Mouse (Mus musculus): Measurements from ENCODE around the gene B9d2. TPM values are rescaled to one million over a fixed set of nuclear protein-coding genes. Genes with fewer than 3 reads are reported as not detected.

Gene B9d2
- polyA plus RNA-seq, 1 experiment from 2014 or later = 26.8 TPM

DNA sequence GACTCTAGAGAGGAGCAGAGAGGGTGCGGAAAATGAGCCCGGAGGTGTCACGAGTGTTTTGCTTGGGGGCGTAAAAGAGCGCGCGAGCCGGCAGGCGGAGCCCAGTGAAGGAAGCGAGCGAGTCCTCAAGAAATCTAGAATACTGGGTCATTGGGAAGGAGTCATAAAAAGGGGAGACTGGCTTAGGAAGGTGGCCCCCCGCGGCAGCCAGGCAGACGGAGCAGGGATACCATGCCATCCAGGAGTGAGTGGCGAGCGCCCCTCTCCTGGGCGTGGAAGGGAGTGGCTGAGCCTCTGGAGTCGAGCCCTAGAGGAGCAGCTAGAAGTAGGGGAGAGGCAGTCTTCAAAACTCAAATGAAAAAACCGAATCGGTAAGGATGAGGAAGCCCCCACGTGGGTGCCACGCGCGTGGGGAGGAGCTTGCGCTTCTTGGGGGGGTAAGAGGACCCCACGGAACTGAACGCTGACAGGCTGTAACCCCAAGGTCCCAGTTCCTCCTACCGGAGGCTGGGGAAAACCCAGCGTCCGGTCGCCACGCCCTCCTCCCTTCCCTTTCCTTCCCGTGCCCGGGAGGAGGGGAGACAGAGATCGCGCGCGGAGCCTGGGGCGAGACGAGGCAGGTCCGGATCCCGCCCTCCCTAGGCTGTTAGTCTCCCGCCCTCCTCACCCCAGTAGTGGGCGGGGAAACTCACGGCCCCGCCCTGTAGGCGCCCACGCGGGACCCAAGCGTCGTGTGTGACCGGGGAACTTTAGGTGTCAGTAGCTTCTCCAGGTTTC is 8.4 kb downstream of the B9d2 start:
- 0% methylated on average over 50 of the region's 52 CpGs for WGBS
- Histone ChIP-seq H3K9me3 (no peaks in the 10 kb centered on the region), H3K27me3 (peaks cover 26% of the 10 kb centered on the region), H3K4me2 (peak overlapping the region; percentile 95), H3K9ac (peak overlapping the region; percentile 69), H3K4me1 (peaks cover 35% of the 10 kb centered on the region), H3K27ac (peak overlapping the region; percentile 92), H3K36me3 (no peaks in the 10 kb centered on the region), H3K4me3 (peak overlapping the region; percentile 72)
- ATAC-seq (ENCODE audit: borderline replicate concordance, extremely low read depth, low FRiP score, low TSS enrichment) = peak; percentile 50; the same call in 1 of the 2 replicates

DNA sequence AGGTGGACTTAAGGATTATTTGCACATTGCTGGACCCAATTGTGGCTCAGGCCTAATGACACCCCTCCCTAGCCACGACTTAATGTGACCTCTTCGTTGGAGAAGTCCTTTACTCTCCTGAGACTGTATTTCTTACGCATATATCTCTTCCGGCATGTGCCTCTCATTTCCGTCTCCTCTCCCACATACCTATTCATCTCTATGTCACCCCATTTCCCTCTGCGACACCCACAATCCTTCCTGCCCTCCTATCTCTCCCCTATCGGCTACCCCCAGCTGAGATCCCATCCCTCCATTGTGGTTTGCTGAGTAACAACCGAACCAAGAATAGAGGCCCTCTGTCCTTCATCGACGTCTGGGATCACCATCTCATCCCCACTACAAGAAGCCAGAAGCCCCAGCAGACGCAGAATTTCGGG is 9.0 kb downstream of the B9d2 start:
- Histone ChIP-seq H3K9ac (peak overlapping the region; percentile 69; the same call in 1 of the 2 replicates), H3K27ac (peak overlapping the region; percentile 68), H3K9me3 (no peaks in the 10 kb centered on the region), H3K4me1 (peaks cover 35% of the 10 kb centered on the region), H3K4me3 (peak overlapping the region; percentile 72), H3K4me2 (peak overlapping the region; percentile 95), H3K27me3 (peaks cover 26% of the 10 kb centered on the region), H3K36me3 (no peaks in the 10 kb centered on the region)
- no peak for ATAC-seq (ENCODE audit: borderline replicate concordance, extremely low read depth, low FRiP score, low TSS enrichment)
- WGBS = 5% methylated on average over 12 of the region's 12 CpGs

DNA sequence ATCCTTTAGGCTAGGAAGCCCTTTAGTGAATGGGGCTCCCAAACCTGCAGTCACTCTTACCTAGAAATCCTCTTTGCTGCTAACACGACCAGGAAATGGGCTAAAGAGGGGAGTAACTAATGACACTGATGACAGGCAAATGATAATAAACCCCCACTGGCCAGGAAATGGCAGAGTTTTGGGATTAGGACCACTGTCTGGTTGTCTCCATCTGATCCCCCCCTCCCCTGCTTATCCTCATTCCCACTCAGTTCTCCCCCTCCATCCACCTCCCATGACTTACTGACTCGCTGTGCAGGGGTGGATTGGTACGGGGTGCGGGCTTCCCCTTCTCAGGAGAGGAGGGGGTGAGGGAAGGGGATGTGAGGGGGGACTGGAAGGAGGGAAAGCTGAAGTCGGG is 9.5 kb downstream of the B9d2 start:
- Histone ChIP-seq H3K36me3 (no peaks in the 10 kb centered on the region), H3K4me2 (peak overlapping the region; percentile 95), H3K4me1 (peaks cover 35% of the 10 kb centered on the region), H3K4me3 (peak overlapping the region; percentile 72), H3K9me3 (no peaks in the 10 kb centered on the region), H3K27me3 (peaks cover 26% of the 10 kb centered on the region), H3K9ac (no peak overlapping the region; the same call in 1 of the 2 replicates), H3K27ac (peak overlapping the region; percentile 68; the same call in 1 of the 2 replicates)
- 25% methylated on average over 5 of the region's 5 CpGs for WGBS
- ATAC-seq (ENCODE audit: borderline replicate concordance, extremely low read depth, low FRiP score, low TSS enrichment) = no peak

DNA sequence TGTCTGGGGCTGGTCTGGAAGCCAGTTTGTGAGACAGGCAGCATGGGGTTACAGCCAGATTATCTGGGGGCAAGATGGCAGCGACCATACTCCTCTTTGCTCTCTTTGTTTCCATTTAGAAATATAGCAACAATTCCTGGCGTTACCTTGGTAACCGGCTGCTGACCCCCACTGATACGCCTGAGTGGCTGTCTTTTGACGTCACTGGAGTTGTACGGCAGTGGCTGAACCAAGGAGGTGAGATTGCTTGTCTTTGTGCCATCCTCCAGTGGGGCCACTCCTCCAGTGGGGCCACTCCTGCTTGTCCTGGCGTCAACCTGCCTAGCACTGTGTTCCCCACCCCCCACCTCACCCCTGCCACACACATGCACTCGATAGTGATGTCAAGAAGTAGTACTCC is 13.5 kb downstream of the B9d2 start:
- Histone ChIP-seq H3K4me2 (no peak overlapping the region), H3K9me3 (no peaks in the 10 kb centered on the region), H3K9ac (no peak overlapping the region), H3K27me3 (0 out of 2 replicates have a peak, but pooled peaks cover 12% of the 10 kb centered on the region), H3K4me1 (peaks cover 11% of the 10 kb centered on the region), H3K36me3 (no peaks in the 10 kb centered on the region), H3K27ac (no peak overlapping the region), H3K4me3 (no peak overlapping the region)
- WGBS = 59% methylated on average over 8 of the region's 8 CpGs
- no peak for ATAC-seq (ENCODE audit: borderline replicate concordance, extremely low read depth, low FRiP score, low TSS enrichment)

DNA sequence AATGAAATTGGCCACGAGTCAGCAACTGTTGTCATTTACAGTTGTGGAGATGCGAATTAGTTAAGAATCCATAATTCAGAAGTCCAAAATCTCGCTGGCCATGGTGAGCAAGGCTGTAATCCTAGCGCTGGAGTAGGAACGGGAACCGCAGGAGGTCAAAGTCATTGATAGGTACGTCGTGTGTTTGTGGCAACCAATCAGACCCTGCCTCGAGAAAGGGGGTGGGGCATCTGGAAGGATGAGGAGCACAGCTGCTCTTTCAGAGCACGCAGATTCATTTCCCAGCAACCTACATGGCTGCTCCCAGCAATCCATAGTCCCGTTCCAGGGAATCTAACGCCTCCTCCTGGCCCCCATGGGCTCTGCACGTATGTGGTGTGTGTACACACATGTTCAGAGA is 19.3 kb downstream of the B9d2 start:
- H3K9ac ChIP-seq = no peak overlapping the region
- H3K4me3 ChIP-seq = no peak overlapping the region
- no peak for ATAC-seq (ENCODE audit: borderline replicate concordance, extremely low read depth, low FRiP score, low TSS enrichment)
- peaks cover 11% of the 10 kb centered on the region for H3K27me3 ChIP-seq
- WGBS = 48% methylated on average over 13 of the region's 13 CpGs
- H3K9me3 ChIP-seq = no peaks in the 10 kb centered on the region; the same call in 1 of the 2 replicates
- H3K4me2 ChIP-seq = no peak overlapping the region
- peaks cover 13% of the 10 kb centered on the region for H3K4me1 ChIP-seq
- peaks cover 9% of the 10 kb centered on the region; the same call in 1 of the 2 replicates for H3K36me3 ChIP-seq
- no peak overlapping the region for H3K27ac ChIP-seq

DNA sequence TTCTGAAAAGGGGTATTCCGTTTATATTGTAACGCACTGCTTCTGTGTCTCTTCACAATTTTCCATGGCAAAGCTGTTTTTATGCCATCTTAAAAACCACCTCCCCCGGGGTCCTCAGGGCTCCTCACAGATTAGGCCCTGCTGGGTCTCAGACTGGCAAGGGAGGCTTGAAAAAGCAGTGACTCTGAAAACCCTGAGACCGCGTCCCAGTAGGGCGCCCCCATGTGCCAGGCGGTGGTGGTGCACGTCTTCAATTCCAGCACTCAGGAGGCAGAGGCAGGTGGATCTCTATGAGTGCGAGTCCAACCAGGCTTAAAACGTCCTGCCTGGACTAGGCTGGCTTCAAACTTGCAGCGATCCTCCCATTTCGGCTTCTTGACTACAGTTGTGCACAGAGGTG is 20.2 kb downstream of the B9d2 start:
- H3K36me3 ChIP-seq = peaks cover 9% of the 10 kb centered on the region; the same call in 1 of the 2 replicates

DNA sequence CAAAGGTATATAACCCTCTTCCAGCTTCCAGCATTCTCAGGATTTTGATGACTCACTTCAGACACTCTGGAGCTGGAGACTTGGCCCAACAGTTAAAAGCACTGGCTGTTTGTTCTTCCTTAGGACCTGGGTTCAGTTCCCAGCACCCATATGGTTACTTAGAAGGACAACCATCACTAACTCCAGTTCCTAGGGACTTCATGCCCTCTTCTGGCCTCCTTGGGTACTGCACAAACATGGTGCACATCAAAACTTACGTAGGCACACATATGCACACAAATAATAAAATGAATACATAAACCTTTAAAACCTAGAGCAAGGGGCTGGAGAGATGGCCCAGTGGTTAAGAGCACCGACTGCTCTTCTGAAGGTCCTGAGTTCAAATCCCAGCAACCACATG is 21.8 kb downstream of the B9d2 start:
- WGBS = 94% methylated on average over 2 of the region's 2 CpGs

More for the DNA sequence above, 20.2 kb downstream of the B9d2 start:
- Histone ChIP-seq H3K4me3 (no peak overlapping the region), H3K9ac (no peak overlapping the region), H3K9me3 (no peaks in the 10 kb centered on the region; the same call in 1 of the 2 replicates), H3K4me2 (no peak overlapping the region), H3K27me3 (peaks cover 11% of the 10 kb centered on the region), H3K4me1 (peaks cover 22% of the 10 kb centered on the region), H3K27ac (no peak overlapping the region)
- no peak for ATAC-seq (ENCODE audit: borderline replicate concordance, extremely low read depth, low FRiP score, low TSS enrichment)
- 74% methylated on average over 12 of the region's 12 CpGs for WGBS

DNA sequence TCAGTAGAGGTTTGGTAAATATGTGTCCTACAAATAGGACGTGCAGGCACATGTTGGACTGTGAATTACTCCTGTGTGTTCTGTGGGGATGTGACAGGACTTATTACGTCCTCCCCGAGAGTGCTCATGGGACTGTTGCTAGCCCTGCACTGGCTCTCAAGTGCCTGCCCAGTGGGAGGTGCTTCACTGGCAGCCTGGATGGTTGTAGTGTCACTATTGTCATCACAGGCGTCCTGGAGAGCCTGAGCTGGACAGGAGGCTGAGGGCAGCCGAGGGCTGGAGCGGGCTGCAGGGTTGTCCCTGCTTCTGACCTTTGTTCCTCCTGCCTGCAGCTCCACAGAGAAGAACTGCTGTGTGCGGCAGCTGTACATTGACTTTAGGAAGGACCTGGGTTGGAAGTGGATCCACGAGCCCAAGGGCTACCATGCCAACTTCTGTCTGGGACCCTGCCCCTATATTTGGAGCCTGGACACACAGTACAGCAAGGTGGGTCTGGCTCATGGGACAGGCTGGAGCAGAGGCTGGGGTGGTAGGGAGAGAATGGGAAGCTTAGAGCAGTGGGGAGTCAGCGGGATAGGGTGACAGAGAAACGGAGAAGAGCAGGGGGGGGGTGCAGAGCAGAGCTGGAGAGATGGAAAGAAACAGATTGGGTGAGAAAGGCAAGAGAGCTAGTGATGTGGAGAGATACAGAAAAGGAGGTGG is 23.4 kb downstream of the B9d2 start:
- Histone ChIP-seq H3K27ac (no peak overlapping the region), H3K4me1 (peaks cover 45% of the 10 kb centered on the region), H3K9me3 (no peaks in the 10 kb centered on the region; the same call in 1 of the 2 replicates)

More for the DNA sequence above, 21.8 kb downstream of the B9d2 start:
- Histone ChIP-seq H3K9ac (no peak overlapping the region), H3K27ac (no peak overlapping the region), H3K27me3 (peaks cover 11% of the 10 kb centered on the region), H3K4me1 (peaks cover 38% of the 10 kb centered on the region), H3K4me3 (no peak overlapping the region), H3K4me2 (no peak overlapping the region), H3K9me3 (no peaks in the 10 kb centered on the region; the same call in 1 of the 2 replicates), H3K36me3 (peaks cover 9% of the 10 kb centered on the region; the same call in 1 of the 2 replicates)
- ATAC-seq (ENCODE audit: borderline replicate concordance, extremely low read depth, low FRiP score, low TSS enrichment) = no peak

DNA sequence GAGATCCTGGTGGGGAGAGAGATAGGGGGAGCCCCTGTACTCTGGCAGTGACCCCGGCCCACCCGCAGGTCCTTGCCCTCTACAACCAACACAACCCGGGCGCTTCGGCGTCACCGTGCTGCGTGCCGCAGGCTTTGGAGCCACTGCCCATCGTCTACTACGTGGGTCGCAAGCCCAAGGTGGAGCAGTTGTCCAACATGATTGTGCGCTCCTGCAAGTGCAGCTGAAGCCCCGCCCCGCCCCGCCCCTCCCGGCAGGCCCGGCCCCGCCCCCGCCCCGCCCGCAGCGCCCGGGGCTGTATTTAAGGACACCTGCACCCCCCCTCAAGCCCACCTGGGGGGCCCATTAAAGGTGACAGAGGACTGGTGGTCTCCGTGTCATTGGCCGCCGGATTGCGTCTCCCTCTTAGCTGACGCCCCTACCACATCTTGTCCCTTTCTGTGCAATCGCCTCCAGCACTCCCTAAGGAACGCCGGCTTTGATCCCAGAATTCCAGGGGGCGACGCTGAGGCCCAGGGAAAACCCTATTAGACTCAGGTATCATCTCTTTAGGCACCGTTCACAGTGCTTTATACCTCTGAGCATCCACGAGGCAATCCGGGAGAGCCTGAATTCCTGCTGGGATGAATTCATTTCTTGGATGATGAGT is 24.3 kb downstream of the B9d2 start:
- Histone ChIP-seq H3K4me3 (peak overlapping the region; percentile 18), H3K4me2 (peak overlapping the region; percentile 48), H3K9ac (no peak overlapping the region), H3K27me3 (peaks cover 11% of the 10 kb centered on the region), H3K9me3 (no peaks in the 10 kb centered on the region; the same call in 1 of the 2 replicates), H3K4me1 (peaks cover 49% of the 10 kb centered on the region), H3K27ac (no peak overlapping the region), H3K36me3 (peaks cover 9% of the 10 kb centered on the region; the same call in 1 of the 2 replicates)
- no peak for ATAC-seq (ENCODE audit: borderline replicate concordance, extremely low read depth, low FRiP score, low TSS enrichment)
- WGBS = 11% methylated on average over 30 of the region's 37 CpGs

More for the DNA sequence above, 23.4 kb downstream of the B9d2 start:
- 30% methylated on average over 10 of the region's 10 CpGs for WGBS
- Histone ChIP-seq H3K9ac (no peak overlapping the region), H3K27me3 (peaks cover 11% of the 10 kb centered on the region), H3K36me3 (peaks cover 9% of the 10 kb centered on the region; the same call in 1 of the 2 replicates), H3K4me2 (no peak overlapping the region), H3K4me3 (no peak overlapping the region)
- ATAC-seq (ENCODE audit: borderline replicate concordance, extremely low read depth, low FRiP score, low TSS enrichment) = no peak

DNA sequence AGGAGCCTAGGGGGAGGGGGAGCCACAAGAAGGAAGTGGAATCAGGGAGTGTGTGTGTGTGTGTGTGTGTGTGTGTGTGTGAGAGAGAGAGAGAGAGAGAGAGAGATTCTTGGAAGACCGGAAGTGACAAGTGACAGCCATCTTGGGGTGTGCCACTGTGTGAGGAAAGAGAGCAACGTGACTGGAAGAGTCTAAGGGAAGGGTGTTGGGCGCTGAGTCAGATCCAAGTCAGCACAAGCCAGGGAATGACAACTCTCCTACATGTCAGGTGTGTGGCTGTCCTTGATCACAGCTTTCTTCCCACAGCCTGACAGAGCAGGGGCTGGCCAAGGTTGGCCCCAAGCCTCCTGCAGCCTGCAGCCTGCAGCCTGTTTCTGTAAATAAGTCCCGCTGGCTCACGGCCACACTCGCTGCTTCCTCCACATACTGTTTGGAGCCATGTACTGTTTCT is 25.2 kb downstream of the B9d2 start:
- H3K27ac ChIP-seq = peak overlapping the region; percentile 83
- H3K27me3 ChIP-seq = peaks cover 11% of the 10 kb centered on the region
- peak; percentile 33; the same call in 1 of the 2 replicates for ATAC-seq (ENCODE audit: borderline replicate concordance, extremely low read depth, low FRiP score, low TSS enrichment)
- no peak overlapping the region for H3K4me3 ChIP-seq
- no peak overlapping the region for H3K9ac ChIP-seq
- peaks cover 9% of the 10 kb centered on the region; the same call in 1 of the 2 replicates for H3K36me3 ChIP-seq
- WGBS = 16% methylated on average over 6 of the region's 6 CpGs
- peak overlapping the region; percentile 20; the same call in 1 of the 2 replicates for H3K4me2 ChIP-seq
- peaks cover 59% of the 10 kb centered on the region for H3K4me1 ChIP-seq
- H3K9me3 ChIP-seq = no peaks in the 10 kb centered on the region; the same call in 1 of the 2 replicates

DNA sequence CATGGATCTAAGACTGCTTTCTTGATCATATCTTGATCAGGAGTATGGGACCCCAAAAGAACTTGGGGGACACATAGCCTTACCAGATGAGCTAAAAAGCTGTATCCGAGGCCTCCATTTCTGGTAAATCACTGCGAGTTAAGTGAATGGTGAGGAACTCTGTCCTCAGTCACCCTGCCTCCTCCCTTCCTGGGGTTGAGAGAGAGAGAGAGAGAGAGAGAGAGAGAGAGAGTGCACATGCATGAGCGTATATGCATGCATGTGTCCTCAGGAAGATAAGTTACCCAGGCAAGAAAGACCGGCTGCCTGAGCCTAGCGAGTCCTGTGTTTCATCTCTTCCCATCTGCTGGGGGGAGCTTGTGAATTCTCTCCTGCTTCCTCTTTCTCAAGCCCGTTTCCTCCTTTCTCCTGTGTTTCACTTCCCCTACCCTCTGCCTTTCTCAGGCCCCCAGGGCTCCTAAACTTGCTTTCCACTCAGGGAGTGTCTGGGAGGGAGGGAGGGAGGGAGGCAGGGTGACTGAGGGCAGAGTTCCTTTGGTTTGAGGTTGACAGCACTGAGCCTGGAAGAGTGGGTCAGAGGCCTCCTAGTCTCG is 26.1 kb downstream of the B9d2 start:
- 26% methylated on average over 7 of the region's 7 CpGs for WGBS
- H3K27ac ChIP-seq = peak overlapping the region; percentile 83
- H3K27me3 ChIP-seq = peaks cover 11% of the 10 kb centered on the region
- H3K36me3 ChIP-seq = peaks cover 8% of the 10 kb centered on the region; the same call in 1 of the 2 replicates
- H3K4me3 ChIP-seq = no peak overlapping the region
- no peak overlapping the region for H3K4me2 ChIP-seq
- H3K9me3 ChIP-seq = no peaks in the 10 kb centered on the region; the same call in 1 of the 2 replicates
- no peak overlapping the region for H3K9ac ChIP-seq
- no peak for ATAC-seq (ENCODE audit: borderline replicate concordance, extremely low read depth, low FRiP score, low TSS enrichment)
- peaks cover 63% of the 10 kb centered on the region for H3K4me1 ChIP-seq
